Mouse (Mus musculus): Measurements from ENCODE around the gene AI413582. TPM values are rescaled to one million over a fixed set of nuclear protein-coding genes. Genes with fewer than 3 reads are reported as not detected.

Gene AI413582
- total and polyA plus RNA-seq, 2 experiments from 2014 or later: 35.0 to 85.2 TPM

- Histone ChIP-seq H3K4me2 (ENCODE audit: low read depth) (no peak overlapping the region), H3K9me3 (ENCODE audit: low read length) (no peaks in the 10 kb centered on the region), H3K27ac (ENCODE audit: low read depth, low read length) (no peak overlapping the region), H3K36me3 (ENCODE audit: insufficient read depth) (peaks cover 5% of the 10 kb centered on the region), H3K4me1 (ENCODE audit: insufficient read depth) (peaks cover 22% of the 10 kb centered on the region), H3K9ac (no peak overlapping the region), H3K4me3 (ENCODE audit: low read depth, low read length) (no peak overlapping the region), H3K27me3 (ENCODE audit: insufficient read depth, low read length) (no peaks in the 10 kb centered on the region)
- ATAC-seq: no peak
- 88% methylated on average over 13 of the region's 13 CpGs for WGBS
- no peak for TF ChIP-seq CTCF (IDR thresholded peaks at IDR 0.05; ENCODE audit: low read depth)
- no peak for DNase-seq
Measured at GRCm38 (mm10) chr17:27560926-27561480, 4.6 kb downstream of the AI413582 start.

DNA sequence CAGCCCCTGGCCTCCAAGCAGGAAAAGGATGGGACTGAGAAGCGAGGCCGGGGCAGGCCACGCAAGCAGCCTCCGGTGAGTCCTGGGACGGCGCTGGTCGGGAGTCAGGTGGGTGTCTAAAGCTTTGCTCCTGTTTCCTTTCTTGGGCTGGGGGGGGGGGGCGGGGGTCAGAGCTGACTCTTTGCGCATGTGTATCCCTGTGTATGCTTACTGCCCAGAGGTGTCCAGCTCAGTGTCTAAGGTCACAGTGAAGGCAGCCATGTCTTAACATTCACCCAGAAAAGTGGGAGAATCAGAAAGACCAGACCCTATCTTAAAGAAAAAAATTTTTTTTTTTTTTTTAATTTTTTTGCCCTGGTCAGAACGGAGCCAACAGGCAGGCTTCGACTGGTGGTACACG, 6.0 kb downstream of the AI413582 start:
- DNase-seq (no peak), ATAC-seq (no peak)
- peaks cover 5% of the 10 kb centered on the region for H3K36me3 ChIP-seq (ENCODE audit: insufficient read depth)
- peaks cover 23% of the 10 kb centered on the region for H3K4me1 ChIP-seq (ENCODE audit: insufficient read depth)
- H3K4me3 ChIP-seq (ENCODE audit: low read depth, low read length): no peak overlapping the region
- H3K27ac ChIP-seq (ENCODE audit: low read depth, low read length): no peak overlapping the region
- no peaks in the 10 kb centered on the region for H3K9me3 ChIP-seq (ENCODE audit: low read length)
- no peak overlapping the region for H3K9ac ChIP-seq
- H3K4me2 ChIP-seq (ENCODE audit: low read depth): no peak overlapping the region
- 83% methylated on average over 10 of the region's 12 CpGs for WGBS
- no peaks in the 10 kb centered on the region for H3K27me3 ChIP-seq (ENCODE audit: insufficient read depth, low read length)
- no peak for TF ChIP-seq CTCF (IDR thresholded peaks at IDR 0.05; ENCODE audit: low read depth)

- Histone ChIP-seq H3K9me3 (ENCODE audit: low read length) (no peaks in the 10 kb centered on the region), H3K27me3 (ENCODE audit: insufficient read depth, low read length) (no peaks in the 10 kb centered on the region), H3K4me3 (ENCODE audit: low read depth, low read length) (no peak overlapping the region), H3K27ac (ENCODE audit: low read depth, low read length) (no peak overlapping the region), H3K36me3 (ENCODE audit: insufficient read depth) (peaks cover 5% of the 10 kb centered on the region), H3K4me1 (ENCODE audit: insufficient read depth) (peaks cover 19% of the 10 kb centered on the region), H3K4me2 (ENCODE audit: low read depth) (no peak overlapping the region), H3K9ac (no peak overlapping the region)
- DNase-seq (no peak), ATAC-seq (no peak)
- 5% methylated on average over 5 of the region's 5 CpGs for WGBS
- no peak for TF ChIP-seq CTCF (IDR thresholded peaks at IDR 0.05; ENCODE audit: low read depth)
Measured at GRCm38 (mm10) chr17:27558845-27559244, 6.7 kb downstream of the AI413582 start.

GRCm38 (mm10) chr17:27557927-27558661, 7.5 kb downstream of the AI413582 start:
- Histone ChIP-seq H3K27ac (ENCODE audit: low read depth, low read length) (no peak overlapping the region), H3K36me3 (ENCODE audit: insufficient read depth) (peaks cover 5% of the 10 kb centered on the region), H3K9ac (peak overlapping the region; percentile 94; the same call in 1 of the 2 replicates), H3K27me3 (ENCODE audit: insufficient read depth, low read length) (no peaks in the 10 kb centered on the region), H3K4me3 (ENCODE audit: low read depth, low read length) (peak overlapping the region; percentile 86), H3K9me3 (ENCODE audit: low read length) (no peaks in the 10 kb centered on the region), H3K4me2 (ENCODE audit: low read depth) (peak overlapping the region; percentile 78), H3K4me1 (ENCODE audit: insufficient read depth) (peaks cover 19% of the 10 kb centered on the region)
- ATAC-seq (no peak), DNase-seq (no peak)
- no peak for TF ChIP-seq CTCF (IDR thresholded peaks at IDR 0.05; ENCODE audit: low read depth)
- WGBS: 8% methylated on average over 14 of the region's 14 CpGs

- peak overlapping the region; percentile 78 for H3K4me2 ChIP-seq (ENCODE audit: low read depth)
- ATAC-seq (peak; percentile 79), DNase-seq (peak; percentile 83)
- H3K4me3 ChIP-seq (ENCODE audit: low read depth, low read length): peak overlapping the region; percentile 86
- H3K27me3 ChIP-seq (ENCODE audit: insufficient read depth, low read length): no peaks in the 10 kb centered on the region
- H3K9me3 ChIP-seq (ENCODE audit: low read length): no peaks in the 10 kb centered on the region
- H3K27ac ChIP-seq (ENCODE audit: low read depth, low read length): peak overlapping the region; percentile 93
- WGBS: 2% methylated on average over 63 of the region's 75 CpGs
- TF ChIP-seq CTCF (IDR thresholded peaks at IDR 0.05; ENCODE audit: low read depth): peak; percentile 21
- peaks cover 5% of the 10 kb centered on the region for H3K36me3 ChIP-seq (ENCODE audit: insufficient read depth)
- peak overlapping the region; percentile 94 for H3K9ac ChIP-seq
- peaks cover 19% of the 10 kb centered on the region for H3K4me1 ChIP-seq (ENCODE audit: insufficient read depth)
Measured at GRCm38 (mm10) chr17:27557181-27557926, 8.2 kb downstream of the AI413582 start.

DNA sequence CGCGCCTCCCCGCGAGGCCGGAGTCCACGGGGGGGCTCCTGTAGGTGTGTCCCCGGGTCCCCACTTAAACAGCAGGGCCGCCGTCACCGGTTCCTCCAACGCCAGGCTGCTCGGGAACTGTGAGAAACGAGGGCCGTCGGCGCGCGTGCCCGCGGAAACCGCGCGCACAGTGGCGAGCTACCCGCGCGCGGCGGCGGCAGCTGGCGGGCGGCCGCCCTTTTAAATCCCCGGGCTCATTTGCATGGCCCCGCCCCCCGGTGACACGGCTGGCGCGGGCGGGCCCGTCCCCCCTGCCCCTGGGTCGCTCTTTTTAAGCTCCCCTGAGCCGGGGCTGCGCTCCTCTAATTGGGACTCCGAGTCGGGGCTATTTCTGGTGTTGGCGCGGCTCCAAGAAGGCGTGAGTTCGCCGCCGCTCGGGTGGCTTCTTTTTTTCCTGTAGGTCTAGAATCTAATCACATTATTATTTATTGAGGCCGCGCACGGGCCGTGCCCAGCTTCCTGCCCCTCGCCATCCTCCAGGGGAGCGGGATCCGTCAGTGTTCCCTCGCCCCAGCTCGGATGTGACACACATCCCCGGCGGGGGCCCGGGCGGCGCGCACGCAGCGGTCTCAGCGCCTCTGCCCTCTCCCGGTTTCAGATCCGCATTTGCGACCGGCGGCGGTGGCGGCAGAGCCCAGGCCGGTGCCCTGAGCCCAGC, 9.1 kb downstream of the AI413582 start, which contains the start of gene Hmga1:
Gene Hmga1, plus strand, starts transcription at position 183 of the 697 bp plus-strand sequence.
- H3K4me3 ChIP-seq (ENCODE audit: low read depth, low read length): peak within 1 kb of the TSS; percentile 86
- WGBS: under 1% methylated on average over 74 of the region's 79 CpGs
- DNase-seq (peak; percentile 93), ATAC-seq (peak; percentile 81)
- peak within 1 kb of the TSS; percentile 94 for H3K9ac ChIP-seq
- TF ChIP-seq CTCF (IDR thresholded peaks at IDR 0.05; ENCODE audit: low read depth): no peak
- no peaks in the 10 kb centered on the region for H3K27me3 ChIP-seq (ENCODE audit: insufficient read depth, low read length)
- peak within 1 kb of the TSS; percentile 93 for H3K27ac ChIP-seq (ENCODE audit: low read depth, low read length)
- no peaks in the 10 kb centered on the region for H3K9me3 ChIP-seq (ENCODE audit: low read length)
- H3K4me2 ChIP-seq (ENCODE audit: low read depth): peak within 1 kb of the TSS; percentile 78
- H3K4me1 ChIP-seq (ENCODE audit: insufficient read depth): peaks cover 19% of the 10 kb centered on the region
- H3K36me3 ChIP-seq (ENCODE audit: insufficient read depth): peaks cover under 1% of the 10 kb centered on the region; the same call in 1 of the 2 replicates
